Mouse (Mus musculus) skeletal muscle tissue, adult 2 months (tissue): ENCODE measurements at regions not wholly inside any gene's neighbourhood (a gene's known extent, or its start where the extent isn't known, plus 50 kb on each side); places are given as distances from the start of the nearest gene placed in this dataset.

ENCODE experiments used
- DNase-seq: peaks from one replicate; pipeline ENCODE4 v3.0.0-alpha.2; 2012; ENCODE audit warnings: low read depth, low spot score

DNA sequence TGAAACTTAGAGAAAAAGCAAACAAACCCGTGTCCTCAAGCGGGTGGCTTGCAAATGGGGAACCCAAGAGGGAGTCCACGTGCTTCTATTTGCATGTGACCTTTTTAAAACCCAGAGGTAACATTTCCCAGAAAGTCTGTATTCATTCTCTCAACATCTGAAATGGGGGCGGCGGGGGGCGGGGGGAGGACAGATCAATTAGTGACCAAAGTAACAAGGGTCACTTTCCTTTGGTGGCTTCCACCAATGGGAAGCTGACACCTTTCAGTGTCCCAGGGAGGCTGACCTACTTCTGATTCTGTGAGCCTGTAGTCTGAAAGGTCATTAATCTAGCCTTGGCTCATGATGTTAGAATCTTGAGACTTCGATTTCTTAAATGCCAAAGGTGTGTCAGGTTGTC, 236.0 kb downstream of the Gm11011 start:
- DNase-seq = no peak

DNA sequence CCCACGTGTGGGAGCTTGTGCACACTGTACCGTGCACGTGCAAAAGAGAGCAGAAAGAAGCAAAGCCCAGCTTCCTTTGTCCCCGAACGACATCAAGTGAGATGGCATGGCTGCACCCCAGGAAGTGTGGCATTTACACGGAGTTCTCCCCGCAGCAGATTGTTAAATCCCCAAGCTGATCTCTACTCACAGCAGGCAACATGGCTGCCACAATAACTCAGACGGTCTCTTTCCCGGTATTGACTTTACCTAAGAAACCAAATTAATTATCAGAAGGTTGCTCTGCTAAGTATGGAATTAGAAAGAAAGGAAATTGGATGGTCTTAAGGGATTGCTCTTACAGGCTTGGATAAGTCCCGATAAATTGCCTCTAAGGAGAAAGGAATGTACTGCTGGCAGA, 241.4 kb downstream of the Gm11011 start:
- DNase-seq = no peak

DNA sequence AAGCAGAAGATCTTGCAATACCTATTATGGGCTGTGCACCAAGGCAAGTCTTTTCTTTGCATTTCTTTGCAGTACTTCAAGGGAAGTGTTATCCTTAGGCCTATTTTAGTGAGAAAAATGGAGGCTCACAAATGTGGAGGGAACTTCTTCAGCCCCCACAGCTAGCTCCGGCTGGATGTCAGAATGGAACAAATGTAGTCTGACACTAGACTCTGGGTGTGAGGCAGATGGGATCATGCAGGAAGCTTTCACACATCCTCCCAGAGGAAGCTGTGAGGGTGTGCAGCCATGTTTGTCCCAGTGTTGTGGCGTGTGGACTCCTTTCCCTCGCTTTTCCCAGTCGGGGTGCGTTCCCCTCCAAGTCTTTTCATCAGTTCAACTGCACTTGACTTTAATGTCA, 268.0 kb downstream of the Gm11011 start:
- no peak for DNase-seq

DNA sequence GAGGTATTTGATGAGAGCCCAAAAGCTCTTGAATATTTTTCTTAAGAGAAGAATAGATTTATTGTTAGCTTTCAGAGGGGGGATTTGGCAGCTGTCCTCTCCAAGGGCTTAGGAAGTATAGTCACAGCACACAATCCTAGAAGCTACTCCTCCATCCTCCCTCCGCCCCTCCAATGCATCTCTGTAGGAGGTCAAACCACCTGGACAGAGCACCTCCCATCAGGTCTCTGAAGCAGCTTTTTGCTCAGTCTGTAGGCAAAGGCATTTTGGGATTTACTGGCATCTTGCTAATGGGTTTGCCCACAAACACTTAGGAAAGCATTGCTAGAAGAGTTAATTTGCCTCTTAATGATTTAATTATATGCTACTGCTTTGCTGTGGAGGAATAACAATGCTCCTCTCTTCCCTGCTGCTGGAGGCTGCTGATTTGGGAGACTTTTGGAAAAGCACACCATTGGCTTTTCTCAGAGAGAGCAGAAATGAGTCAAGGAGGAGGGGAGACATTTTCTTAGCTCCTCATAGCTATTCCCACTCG, 273.1 kb downstream of the Gm11011 start:
- no peak for DNase-seq

DNA sequence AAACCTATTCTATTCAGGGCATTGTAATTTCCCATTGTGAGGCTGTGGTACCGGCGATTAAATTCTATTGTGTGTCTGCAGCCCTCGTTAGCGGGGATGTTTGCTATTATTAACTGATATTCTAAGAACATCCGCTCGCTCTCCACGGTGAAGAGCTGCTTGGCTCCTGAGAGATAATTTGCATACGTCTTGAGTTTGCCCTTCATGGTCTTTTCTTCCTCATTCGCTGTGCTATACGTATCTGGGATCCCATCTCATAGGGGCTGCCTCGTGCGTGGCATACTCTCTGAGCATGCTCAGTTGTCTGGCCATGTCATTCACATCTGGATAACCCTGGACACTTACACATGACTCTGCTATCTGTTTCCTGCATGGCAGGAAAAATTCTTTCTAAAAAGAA, 275.7 kb downstream of the Gm11011 start:
- no peak for DNase-seq

DNA sequence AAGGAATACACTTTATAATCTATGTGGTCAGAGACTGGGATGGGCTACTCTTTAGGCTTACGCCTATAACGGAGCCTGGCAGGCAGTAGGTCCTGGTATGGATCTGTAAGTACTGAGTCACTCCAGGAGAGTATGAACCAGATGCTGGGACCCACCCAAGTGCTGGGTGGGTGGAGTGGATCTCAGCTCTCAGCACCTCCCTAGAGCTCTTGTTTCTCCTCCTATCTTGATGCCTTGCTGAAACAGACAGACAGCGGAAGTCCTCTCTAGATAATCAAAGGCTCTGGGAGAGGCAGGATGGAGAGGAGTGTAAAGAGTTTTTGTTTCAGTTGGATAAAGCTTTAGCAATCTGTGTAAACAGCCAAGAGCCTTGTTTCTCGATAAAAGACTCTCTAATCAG, 276.2 kb downstream of the Gm11011 start:
- DNase-seq = no peak

DNA sequence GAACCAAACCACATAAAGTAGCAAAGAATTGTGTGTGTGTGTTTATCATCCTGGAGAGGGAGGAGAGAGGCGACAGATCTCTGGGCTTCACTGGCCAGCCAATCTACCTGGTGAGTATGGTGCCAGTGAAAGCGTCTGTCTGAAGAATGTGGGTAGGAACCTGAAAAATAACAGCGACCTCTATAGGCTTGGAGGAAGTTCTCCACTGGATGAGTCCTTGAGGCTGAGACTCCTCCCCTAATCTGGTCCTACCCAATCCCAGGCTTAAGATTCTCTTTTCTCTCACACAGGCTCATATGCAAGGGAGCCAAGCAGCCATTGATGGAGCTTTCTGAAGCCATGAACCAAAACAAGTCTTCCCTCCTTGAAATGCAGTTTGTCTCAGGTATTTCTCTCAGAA, 283.2 kb downstream of the Gm11011 start:
- no peak for DNase-seq

DNA sequence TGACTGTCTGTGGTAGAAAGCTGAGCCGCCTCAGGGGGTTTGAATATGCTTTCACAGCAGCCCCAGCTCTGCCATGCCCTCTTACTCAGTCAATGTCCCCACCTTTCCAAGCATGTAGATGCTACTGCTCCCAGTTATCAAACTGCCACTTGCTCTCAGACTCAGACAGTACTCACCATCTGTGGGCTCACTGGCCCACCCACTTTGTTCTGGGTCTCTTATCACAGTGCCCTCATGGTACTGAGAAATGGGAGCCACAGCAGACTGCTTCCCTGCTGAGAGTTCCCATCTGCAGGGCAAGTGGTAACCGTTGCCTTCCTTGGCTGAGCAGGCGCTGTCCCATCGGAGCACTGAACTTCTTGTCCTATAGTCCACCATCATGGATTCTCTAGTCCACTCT, 286.6 kb downstream of the Gm11011 start:
- DNase-seq = no peak

DNA sequence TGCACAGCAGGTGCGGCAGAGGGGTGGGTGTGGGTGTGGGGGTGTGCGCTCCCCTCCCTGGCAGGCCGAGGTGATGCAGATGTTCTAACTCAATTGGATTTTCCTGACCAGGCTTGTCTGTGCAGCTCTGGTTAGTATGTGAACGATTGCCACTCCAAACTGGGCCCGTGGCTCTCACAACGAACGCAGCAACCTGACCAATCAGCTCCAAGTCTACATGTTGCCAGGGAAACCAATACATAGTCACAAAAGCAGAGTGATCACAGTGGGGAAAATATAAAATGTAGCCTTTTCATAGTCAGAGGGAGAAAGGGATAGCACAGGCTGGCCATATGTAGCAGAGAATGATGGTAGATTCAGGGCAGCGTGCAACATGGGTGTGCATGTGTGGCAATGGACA, 287.1 kb downstream of the Gm11011 start:
- DNase-seq = no peak

DNA sequence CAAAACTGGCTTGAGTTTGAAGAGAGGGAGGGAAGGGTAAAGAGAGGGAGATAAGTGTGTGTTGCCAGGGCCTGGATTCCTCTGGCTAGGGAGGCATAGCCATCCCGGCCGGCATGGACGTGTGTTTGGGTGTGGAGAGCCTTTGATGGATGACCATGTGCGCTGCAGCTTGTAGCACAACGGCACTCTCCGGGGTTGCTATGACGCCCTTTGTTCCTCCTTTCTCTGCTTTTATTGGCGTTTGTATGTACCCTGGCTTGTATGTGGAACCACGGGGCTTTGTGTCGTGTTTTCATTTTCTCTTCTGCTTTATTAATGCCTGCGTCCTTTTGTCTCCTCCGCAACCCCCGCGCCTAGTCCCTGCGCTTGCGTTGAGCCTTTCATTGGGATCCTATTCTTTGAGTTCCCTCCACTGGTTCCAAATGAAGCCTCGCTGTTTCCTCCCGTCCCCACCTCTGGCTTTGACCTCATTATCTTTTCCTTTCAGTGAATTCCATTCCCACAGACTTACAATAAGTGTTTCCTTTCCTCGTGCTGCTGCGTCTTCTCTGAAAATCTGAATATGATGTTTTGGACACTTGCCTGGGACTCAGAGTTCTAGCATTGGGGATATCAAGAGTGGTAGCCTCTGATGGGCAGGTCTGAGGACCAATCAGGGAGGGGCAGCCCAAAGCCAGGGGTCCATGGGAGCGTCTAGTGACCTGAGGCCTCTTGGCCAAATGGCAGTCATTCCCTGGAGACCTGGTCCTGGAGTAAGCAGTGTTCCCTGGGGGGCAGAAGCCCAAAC, 289.5 kb downstream of the Gm11011 start:
- no peak for DNase-seq

DNA sequence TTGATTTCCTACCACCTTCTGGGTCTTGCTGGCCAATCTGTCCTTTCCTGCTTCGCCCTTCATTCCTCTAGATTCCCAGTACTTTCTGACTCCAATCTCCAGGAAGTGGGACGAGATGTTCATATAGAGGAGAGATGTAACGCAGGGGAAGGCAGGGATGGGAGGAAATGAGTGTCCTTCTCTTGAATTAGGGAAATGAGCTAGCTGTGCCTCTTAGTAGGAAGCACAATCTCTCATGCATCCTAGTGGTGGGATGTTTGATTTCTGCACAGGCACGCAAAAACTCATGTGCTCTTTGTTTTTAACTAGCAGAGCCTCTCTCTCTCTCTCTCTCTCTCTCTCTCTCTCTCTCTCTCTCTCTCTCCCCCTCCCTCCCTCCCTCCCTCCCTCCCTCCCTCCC, 290.3 kb downstream of the Gm11011 start:
- DNase-seq = no peak

DNA sequence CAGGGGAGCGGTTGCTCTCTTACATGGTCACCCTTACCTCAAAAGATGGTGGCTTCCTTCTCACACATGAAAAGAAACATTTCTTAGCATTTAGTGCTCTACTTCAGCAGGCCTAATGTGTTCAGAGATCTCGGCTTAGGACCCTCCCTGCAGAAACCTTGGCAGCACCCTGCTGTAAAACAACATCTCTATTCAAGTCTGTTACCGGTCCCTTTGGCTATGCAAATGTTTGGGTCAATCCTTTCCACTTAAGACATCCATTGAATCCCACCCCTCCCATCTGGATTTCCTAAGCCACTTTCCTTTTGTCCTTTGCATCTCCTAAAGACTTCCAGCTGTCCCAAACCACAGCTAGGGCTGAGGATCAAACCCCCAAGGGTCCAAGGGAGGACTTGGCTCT, 294.2 kb downstream of the Gm11011 start:
- no peak for DNase-seq

DNA sequence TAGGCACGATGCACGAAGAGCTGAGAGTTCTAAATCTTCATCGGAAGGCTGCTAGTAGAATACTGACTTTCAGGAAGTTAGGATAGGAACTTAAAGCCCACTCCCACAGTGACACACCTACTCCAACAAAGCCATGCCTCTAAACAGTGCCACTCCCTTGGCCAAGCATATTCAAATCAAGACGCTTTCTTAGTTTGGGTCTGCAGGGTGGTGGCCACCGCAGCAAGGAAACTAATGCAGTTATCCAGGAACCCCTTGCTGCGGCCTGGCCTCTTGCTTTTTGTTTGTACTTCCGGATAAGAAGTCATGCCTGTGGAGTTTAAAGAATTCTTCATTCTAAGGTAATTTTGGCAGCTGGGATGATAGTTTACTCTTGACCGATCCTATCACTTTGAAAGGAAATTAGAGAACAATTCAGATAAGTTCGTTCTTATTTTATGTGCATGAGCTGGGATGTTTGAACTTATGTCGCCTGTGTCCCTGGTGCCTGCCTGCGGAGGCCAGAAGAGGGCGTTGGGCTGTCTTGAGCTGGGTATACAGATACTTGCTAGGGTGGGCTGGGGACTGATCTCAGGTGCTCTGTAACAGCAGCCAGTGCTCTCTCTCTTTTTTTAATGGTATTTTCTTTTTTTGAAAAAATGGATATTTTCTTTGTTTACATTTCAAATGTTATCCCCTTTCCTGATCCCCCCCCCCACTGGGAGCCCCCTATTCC, 298.5 kb downstream of the Gm11011 start:
- no peak for DNase-seq

DNA sequence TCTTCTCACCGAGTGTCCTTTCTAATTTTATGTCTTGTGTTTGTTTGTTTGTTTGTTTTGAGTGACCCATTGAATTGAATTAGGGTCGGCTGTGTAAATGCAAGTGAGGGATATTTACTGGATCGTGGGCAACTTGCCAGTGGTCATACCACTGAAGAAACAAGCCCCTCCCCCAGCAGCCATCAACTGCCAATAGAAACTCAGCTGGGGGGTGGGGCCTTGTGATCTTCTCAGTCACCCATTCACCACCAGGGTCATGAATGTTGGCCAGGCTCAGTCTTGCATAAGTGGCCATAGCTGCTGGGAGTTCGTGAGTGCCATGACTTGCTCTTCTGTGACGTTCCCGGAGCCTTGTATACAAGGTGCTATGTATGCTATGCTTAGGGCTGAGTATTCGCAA, 300.8 kb downstream of the Gm11011 start:
- DNase-seq = no peak

DNA sequence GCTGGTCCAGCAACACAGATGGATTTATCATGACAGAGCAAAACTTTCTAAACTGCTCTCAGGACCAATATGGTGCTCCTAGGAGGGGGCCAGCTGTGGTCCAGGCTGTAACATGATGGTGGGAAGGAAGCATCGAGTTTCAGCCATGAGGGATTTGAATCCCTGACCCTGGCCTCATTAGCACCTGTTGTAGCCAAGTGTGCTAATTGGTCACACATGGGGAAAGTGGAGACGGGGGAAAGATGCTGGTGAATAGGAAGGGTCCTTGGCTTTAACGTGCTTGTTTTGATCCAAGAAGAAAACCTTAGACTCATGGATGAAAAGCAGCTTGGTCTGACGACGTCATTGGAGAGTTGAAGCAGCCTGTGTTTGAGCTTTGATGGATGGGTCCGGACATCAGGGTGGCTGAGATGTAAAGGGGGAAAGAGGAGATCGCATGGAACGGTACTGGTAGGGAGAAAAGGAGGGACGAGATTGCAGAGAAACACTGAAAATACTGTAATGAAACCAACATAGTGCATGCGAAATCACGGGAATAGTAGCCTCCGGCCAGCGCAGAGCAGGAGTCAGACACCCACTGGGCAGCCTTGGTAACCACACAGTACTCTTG, 304.9 kb downstream of the Gm11011 start:
- DNase-seq = no peak

DNA sequence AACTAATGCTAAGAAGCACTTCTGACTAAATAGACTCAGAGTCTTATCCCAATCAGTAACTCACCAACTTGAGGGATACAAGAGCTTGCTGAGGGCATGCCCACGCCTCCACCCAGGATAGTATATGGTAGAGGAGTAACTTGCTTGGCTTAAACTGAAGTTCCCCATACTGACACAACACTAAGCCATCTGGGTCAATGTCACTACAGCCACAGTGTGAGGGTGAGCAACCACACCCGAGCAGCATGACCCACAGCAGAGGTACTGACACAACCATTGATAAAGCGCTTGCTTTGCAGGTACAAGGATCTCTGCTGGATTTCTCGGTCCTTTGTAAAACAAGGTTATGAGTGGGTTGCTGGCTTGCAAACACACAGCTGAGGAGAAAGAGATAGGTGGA, 312.2 kb downstream of the Gm11011 start:
- no peak for DNase-seq

DNA sequence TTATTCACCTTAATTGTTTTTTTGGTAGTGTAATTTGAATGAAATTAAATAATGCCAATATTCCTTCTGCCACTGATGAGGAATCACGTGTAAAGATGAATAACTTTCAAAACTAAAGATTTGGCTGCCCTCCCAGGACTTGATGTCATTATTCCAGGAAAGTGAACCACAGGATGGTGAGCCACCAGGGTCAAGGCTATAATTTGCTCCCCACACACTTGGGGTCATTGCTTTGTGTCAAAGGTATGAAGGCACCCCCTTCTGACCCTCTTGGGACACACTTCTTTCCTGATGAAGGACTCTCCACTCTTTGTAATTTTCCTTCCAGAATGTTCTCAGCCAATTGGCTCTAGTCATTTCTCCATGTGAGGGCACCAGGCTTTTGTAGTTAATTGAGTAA, 313.4 kb downstream of the Gm11011 start:
- no peak for DNase-seq

DNA sequence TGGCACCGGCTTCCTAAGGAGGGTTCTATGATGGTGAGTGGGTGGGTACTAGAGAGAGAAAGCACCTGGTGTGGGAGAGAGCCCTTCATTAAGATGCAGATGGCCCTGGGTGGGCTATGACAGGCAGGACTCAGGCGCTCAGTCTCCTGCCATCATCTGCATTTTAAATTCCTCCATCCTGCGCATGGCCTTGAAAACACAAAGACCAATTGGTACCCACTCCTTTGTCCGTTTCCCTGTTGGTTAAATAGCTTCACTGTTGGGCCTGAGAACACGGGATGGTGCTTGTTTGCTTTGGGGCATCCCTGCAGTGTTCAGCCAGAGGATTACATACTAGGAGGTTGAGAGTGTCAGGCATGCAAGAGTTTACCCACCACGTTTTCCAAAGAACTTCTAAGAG, 314.9 kb downstream of the Gm11011 start:
- no peak for DNase-seq

DNA sequence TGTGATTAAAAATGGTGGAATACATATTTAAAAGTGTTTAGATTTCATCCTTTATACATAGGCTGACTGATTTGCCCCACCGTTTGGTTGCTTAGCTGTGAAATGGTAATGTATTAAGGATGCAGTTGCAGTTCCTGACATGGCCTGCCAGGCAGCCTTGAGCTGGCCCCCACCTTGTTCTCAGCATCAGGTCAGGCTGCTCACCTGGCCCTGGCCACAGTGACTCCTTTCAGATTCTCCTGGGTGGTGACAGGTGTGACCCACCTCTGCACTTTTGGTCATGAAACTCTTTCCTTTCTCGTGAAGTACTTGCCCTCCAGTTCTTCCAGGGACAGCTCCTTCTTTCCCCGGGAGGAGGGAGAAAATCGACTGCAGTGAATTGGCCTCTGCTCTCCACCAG, 315.5 kb downstream of the Gm11011 start:
- no peak for DNase-seq

DNA sequence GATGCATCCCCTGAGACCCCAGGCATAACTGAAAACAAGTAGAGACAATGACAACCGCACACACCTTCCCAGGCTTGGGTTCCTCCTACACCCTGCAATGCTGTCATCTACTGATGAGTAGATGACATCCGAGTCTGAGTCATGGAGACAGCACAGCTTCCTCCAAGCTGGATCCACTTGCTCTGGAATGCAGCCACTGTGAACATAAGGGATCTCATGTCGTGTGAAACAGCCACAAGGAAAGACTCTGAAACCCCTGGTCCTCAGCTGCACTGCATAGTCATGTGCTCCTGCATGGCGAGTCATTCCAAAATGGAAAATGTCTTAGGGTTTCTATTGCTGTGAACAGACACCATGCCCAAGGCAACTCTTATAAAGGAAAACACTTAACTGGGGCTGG, 305.2 kb upstream of the Zfp64 start:
- no peak for DNase-seq

DNA sequence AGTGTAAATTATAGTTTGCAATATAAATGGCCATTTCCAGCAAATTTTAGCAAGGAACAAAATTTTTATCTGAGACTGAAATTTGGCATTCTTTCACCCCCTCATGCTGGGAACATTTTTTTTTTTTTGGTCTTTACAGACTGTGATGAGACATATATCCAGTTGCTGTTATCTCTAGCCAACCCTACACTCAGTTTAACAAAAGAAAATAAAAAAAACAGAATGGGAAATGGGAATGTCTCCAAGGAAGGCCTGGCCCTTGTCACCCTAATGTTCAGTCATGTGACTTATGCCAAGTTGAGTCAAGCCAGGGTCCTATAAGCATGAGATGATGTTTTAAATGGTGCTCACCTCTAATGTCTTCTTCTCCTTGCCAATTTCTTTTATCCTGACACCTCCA, 289.2 kb upstream of the Zfp64 start:
- DNase-seq = no peak

DNA sequence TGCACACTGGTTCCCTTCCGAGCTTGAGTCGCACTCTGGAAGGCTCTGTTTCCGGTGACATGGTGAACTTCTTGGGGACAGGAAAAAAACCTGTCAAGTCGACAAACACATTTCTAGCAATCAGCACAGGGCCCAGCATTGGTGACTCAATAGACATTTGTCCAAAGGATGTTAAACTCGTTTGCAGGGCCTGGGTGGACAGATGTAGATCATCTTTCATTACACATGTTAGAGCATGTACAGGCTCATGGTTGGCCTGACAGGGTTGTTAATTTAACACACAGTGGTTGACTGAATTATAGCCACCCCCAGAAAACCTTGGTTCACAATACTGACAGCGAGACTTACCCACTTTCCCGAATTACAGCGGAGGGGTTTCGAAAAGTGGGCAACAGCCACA, 288.6 kb upstream of the Zfp64 start:
- no peak for DNase-seq

DNA sequence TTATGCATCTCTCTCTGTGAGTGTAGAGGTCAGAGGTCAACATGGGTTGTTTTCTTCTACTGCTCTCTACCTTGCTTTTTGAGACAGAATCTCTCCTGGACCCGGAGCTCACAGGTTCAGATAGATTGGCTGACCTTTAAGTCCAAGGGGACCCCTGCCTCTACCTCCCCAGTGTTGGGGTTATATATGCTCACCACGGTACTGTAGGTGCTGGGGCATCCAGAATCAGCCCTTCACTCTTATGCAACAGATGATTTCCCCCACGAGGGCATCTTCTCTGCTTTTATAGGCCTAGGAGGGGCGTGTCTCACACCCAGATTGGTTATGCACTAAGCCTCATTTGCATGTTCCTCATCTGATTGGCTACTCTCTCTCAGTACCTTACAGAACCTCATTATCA, 282.5 kb upstream of the Zfp64 start:
- DNase-seq = no peak
